Mouse (Mus musculus) megakaryocyte, embryonic 14.5 days (primary cell): ENCODE measurements around the gene Foxn3.

ENCODE experiments used
- FLI1 ChIP-seq: IDR thresholded peaks from 2 replicates; pipeline ENCODE4 v1.6.1; 2012; ENCODE audit warnings: low read length, inconsistent platforms, mixed read lengths
- GATA1 ChIP-seq: IDR thresholded peaks from 3 replicates; pipeline ENCODE4 v1.6.1; 2012; ENCODE audit warnings: mixed read lengths, low read length, inconsistent platforms, borderline replicate concordance

DNA sequence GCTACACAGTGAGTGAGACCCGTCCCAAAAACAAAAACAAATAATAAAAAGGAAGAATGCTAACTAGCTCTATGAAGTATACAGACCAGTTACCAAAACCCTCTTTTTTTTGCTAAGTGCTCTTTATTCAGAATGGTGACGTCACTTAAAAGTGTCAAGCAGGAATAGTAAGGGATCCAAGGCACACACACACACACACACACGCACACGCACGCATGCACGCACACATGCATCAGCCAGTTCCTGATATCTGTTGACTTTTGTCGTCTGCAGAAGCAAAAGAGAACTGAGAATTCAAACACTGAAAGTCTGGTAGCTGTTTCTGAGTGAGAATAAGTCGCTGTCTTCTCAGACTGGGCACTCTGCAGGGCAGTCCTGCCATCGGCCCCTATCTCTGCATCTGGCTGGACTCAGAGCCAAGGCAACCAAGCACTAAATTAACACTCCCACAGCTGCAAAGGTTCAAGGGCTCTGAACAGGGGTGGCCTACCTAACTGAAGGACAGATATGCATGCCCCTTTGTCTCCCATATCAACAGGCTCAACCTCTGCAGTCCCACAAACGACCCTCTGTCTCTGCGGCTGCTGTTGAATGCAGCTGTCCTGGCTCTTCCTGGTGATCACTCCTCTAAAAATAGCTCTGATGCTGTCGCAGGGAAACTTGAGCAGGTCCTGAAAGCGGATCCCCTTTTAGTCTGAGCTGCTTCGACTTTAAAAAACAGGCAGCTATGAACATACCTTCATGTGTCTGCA is 257.4 kb downstream of the Foxn3 start:
- TF ChIP-seq GATA1 (no peak), FLI1 (no peak)
